Comparison of ENCODE assay signal across 8 mouse cellular contexts in genomic region chr5:45278571-45278970, GRCm38 (mm10).
DNase-seq lines count a peak whose midpoint lies in the region; ATAC-seq and TF ChIP-seq lines count a peak whose summit lies in the region.

No protein-coding gene starts in this region.

- no peaks in the 10 kb centered on the region for H3K4me1 ChIP-seq in cerebellum, adult 2 months (ENCODE audit: control insufficient read depth, insufficient read depth, low read length)
- H3K4me1 ChIP-seq in liver, postnatal 0 days (ENCODE audit: insufficient read depth): no peaks in the 10 kb centered on the region

- ATAC-seq in liver, postnatal 0 days: no peak

- DNase-seq in Muller cell, postnatal 12 days (ENCODE audit: inconsistent ontology term): peak; percentile 79
- DNase-seq in cerebellum, adult 2 months: peak; percentile 33 to 36
- DNase-seq in forelimb bud, embryonic 11.5 days (ENCODE audit: low read depth, low spot score): peak; percentile 86
- peak; percentile 64 to 76 for DNase-seq in heart, postnatal 36 days
- DNase-seq in layer of hippocampus, adult 18-20 months (ENCODE audit: low spot score in 2 of 2): peak; percentile 76 to 96
- DNase-seq in liver, postnatal 0 days: peak; percentile 65
- peak; percentile 74 for DNase-seq in ovary, postnatal 10 days (ENCODE audit: low spot score)
- DNase-seq in yolk sac, embryonic 10.5 days (ENCODE audit: low spot score): peak; percentile 60

- peak overlapping the region; percentile 50; the same call in 1 of the 2 replicates for H3K4me2 ChIP-seq in liver, postnatal 0 days (ENCODE audit: low read depth, low read length)

- no peak overlapping the region for H3K27ac ChIP-seq in cerebellum, adult 2 months (ENCODE audit: insufficient read depth, low read length)
- no peak overlapping the region for H3K27ac ChIP-seq in liver, postnatal 0 days (ENCODE audit: low read depth)

- under 1% methylated on average over 9 of the region's 9 CpGs for WGBS in cerebellum, adult 2 months
- WGBS in liver, postnatal 0 days (ENCODE audit: insufficient replicate concordance): 2% methylated on average over 9 of the region's 9 CpGs

- no peak for TF ChIP-seq POLR2A in cerebellum, adult 2 months (IDR thresholded peaks at IDR 0.05; ENCODE audit: borderline replicate concordance, insufficient read depth, low read length)

- H3K4me3 ChIP-seq in cerebellum, adult 2 months (replicated peaks; ENCODE audit: insufficient read depth, low read depth, low read length): no peak overlapping the region
- H3K4me3 ChIP-seq in liver, postnatal 0 days (ENCODE audit: low read depth, low read length): 0 out of 2 replicates have a peak overlapping the region, but pooled peaks have one; percentile 13

- intact Hi-C loops in heart, postnatal 36 days (cut with DNase I): loop anchor here (2.0 to 5.0 kb wide), 6 partner anchors 124 to 996 kb away; no protein-coding TSS in a partner anchor

- H3K36me3 ChIP-seq in liver, postnatal 0 days (replicated peaks; ENCODE audit: insufficient read depth, low read length): no peaks in the 10 kb centered on the region

- H3K27me3 ChIP-seq in cerebellum, adult 2 months (ENCODE audit: control insufficient read depth, insufficient read depth, low read length): no peaks in the 10 kb centered on the region
- H3K27me3 ChIP-seq in liver, postnatal 0 days (ENCODE audit: insufficient read depth, low read length): no peaks in the 10 kb centered on the region

- TF ChIP-seq EP300 in liver, postnatal 0 days (IDR thresholded peaks at IDR 0.05; ENCODE audit: low read depth): no peak

- no peaks in the 10 kb centered on the region for H3K9me3 ChIP-seq in liver, postnatal 0 days (ENCODE audit: low read length)

- peak; percentile 63; the same call in 1 of the 2 replicates for TF ChIP-seq CTCF in cerebellum, adult 2 months (IDR thresholded peaks at IDR 0.05; ENCODE audit: borderline replicate concordance, insufficient read depth, low read depth, low read length)
- peak; percentile 68 for TF ChIP-seq CTCF in liver, postnatal 0 days (IDR thresholded peaks at IDR 0.05; ENCODE audit: low read depth)

- no peak overlapping the region for H3K9ac ChIP-seq in liver, postnatal 0 days (replicated peaks)

Comparison
In these comparisons a context has a peak if more than half of its experiments do, and no peak if none do; other contexts are left out.
1. DNase-seq: peak in every context shown above with its lines; median percentile 86 in forelimb bud, embryonic 11.5 days; 86 in layer of hippocampus, adult 18-20 months; 79 in Muller cell, postnatal 12 days; 74 in ovary, postnatal 10 days; 70 in heart, postnatal 36 days; 65 in liver, postnatal 0 days; 60 in yolk sac, embryonic 10.5 days; 34 in cerebellum, adult 2 months.